Mouse (Mus musculus) embryo, embryonic 11.5 days (tissue): ENCODE results near the gene Mmp2.
"Not testable (repeated sequence)": the region's sequence is repeated elsewhere in the genome, so short reads cannot be mapped to it uniquely, and the experiment has no call there.

Experiments used
- DNase-seq: peaks from one replicate; pipeline ENCODE4 v3.0.0-alpha.2; 2012; ENCODE audit warnings: low read depth, low spot score

Mmp2 gene

GRCm38 (mm10) chr8:92827243-92828034, at the start of gene Mmp2:
Gene Mmp2 (plus strand): TSS chr8:92827291.
- peak; percentile 53 for DNase-seq

GRCm38 (mm10) chr8:92780976-92781375, 46.1 kb upstream of the Mmp2 start:
- no peak for DNase-seq

- DNase-seq = no peak
Observed at GRCm38 (mm10) chr8:92783906-92784610, 43.0 kb upstream of the Mmp2 start.

GRCm38 (mm10) chr8:92790835-92791234, 36.3 kb upstream of the Mmp2 start:
- no peak for DNase-seq

GRCm38 (mm10) chr8:92791999-92792398, 35.1 kb upstream of the Mmp2 start:
- not testable (repeated sequence) for DNase-seq

GRCm38 (mm10) chr8:92793852-92794580, 33.1 kb upstream of the Mmp2 start:
- DNase-seq = no peak

GRCm38 (mm10) chr8:92797527-92797931, 29.6 kb upstream of the Mmp2 start:
- DNase-seq = no peak

- DNase-seq = no peak
Observed at GRCm38 (mm10) chr8:92799406-92799805, 27.7 kb upstream of the Mmp2 start.

GRCm38 (mm10) chr8:92801231-92801630, 25.9 kb upstream of the Mmp2 start:
- no peak for DNase-seq

- no peak for DNase-seq
Observed at GRCm38 (mm10) chr8:92802591-92802990, 24.5 kb upstream of the Mmp2 start.

- no peak for DNase-seq
Observed at GRCm38 (mm10) chr8:92812773-92813172, 14.3 kb upstream of the Mmp2 start.

GRCm38 (mm10) chr8:92815661-92816060, 11.4 kb upstream of the Mmp2 start:
- no peak for DNase-seq

GRCm38 (mm10) chr8:92817928-92818818, 8.9 kb upstream of the Mmp2 start:
- DNase-seq = peak; percentile 87

- no peak for DNase-seq
Observed at GRCm38 (mm10) chr8:92821151-92821550, 5.9 kb upstream of the Mmp2 start.

GRCm38 (mm10) chr8:92822386-92822785, 4.7 kb upstream of the Mmp2 start:
- no peak for DNase-seq

- no peak for DNase-seq
Observed at GRCm38 (mm10) chr8:92825991-92826390, 1.1 kb upstream of the Mmp2 start.

- DNase-seq = no peak
Observed at GRCm38 (mm10) chr8:92828251-92828743, 1.2 kb downstream of the Mmp2 start.

GRCm38 (mm10) chr8:92834065-92834731, 7.1 kb downstream of the Mmp2 start:
- no peak for DNase-seq

GRCm38 (mm10) chr8:92834786-92835500, 7.9 kb downstream of the Mmp2 start:
- DNase-seq = no peak

- no peak for DNase-seq
Observed at GRCm38 (mm10) chr8:92835901-92836300, 8.8 kb downstream of the Mmp2 start.
